Mouse (Mus musculus): ENCODE data around the gene Parp14. TPM values are rescaled to one million over a fixed set of nuclear protein-coding genes. Genes with fewer than 3 reads are reported as not detected.

Parp14 gene
- total and polyA plus RNA-seq, 3 experiments: 3.9 to 6.4 (median 6.0) TPM

DNA sequence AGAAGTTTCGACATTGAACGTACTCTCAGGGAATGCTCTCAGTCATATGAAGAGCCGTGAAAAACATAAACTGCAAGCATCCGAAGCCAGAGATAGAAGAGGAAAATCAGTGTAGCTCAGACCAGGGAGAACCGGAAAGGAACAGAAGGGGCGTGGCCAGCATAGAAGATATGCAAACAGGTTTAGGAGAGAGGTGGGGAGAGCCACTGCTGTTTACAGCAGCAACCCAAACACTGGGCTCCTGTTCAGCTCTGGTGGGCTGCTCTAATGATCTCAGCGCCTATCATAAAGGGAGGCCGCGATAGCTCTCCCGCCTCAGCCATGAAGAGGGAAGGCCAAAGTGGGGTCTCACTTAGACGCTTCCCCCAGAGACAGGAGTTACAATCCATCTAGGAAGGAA, 3.6 kb downstream of the Parp14 start:
- Histone ChIP-seq H3K4me1 (ENCODE audit: control insufficient read depth in 1 of 2, insufficient read depth in 2 of 2) (peaks cover 5 to 39% of the 10 kb centered on the region in 2 experiments), H3K27ac (ENCODE audit: insufficient read depth, low read depth) (no peak overlapping the region), H3K9ac (ENCODE audit: insufficient read depth, low read depth) (no peak overlapping the region), H3K79me2 (replicated peaks; ENCODE audit: control insufficient read depth, extremely low read depth, insufficient read depth, poor library complexity, severe bottlenecking) (no peaks in the 10 kb centered on the region), H3K9me3 (replicated peaks; ENCODE audit: low read length) (no peaks in the 10 kb centered on the region), H3K4me3 (replicated peaks in 1 of 3; ENCODE audit: low read depth in 2 of 3, low read length in 2 of 3, poor library complexity in 1 of 3) (no peak overlapping the region), H3K4me2 (ENCODE audit: insufficient read depth, low read depth, poor library complexity, severe bottlenecking) (no peak overlapping the region), H3K36me3 (replicated peaks in 1 of 2; ENCODE audit: control insufficient read depth in 1 of 2, insufficient read depth in 1 of 2, low read length in 1 of 2) (peaks cover 13 to 28% of the 10 kb centered on the region in 2 experiments), H3K27me3 (replicated peaks) (peaks cover 3% of the 10 kb centered on the region)
- in situ Hi-C loops (cut with MboI; ENCODE audit: low pct_ligation_motif_present, low pct_unique_long_range_greater_than_20kb, low sequenced_read_pairs) (no loop called here), dilution Hi-C loops (cut with MboI; ENCODE audit: extremely low pct_ligation_motif_present, extremely low pct_unique_long_range_greater_than_20kb, low sequenced_read_pairs) (no loop called here)
- DNase-seq (ENCODE audit: extremely low read depth): no peak
- no peak for TF ChIP-seq UBTF (IDR thresholded peaks at IDR 0.05; ENCODE audit: low read depth, low read length)
- no peak for TF ChIP-seq RCOR1 (conservative IDR thresholded peaks at IDR 0.05; ENCODE audit: low read depth, low read length)
- no peak for TF ChIP-seq USF1 (IDR thresholded peaks at IDR 0.05; ENCODE audit: low read depth, low read length)

DNA sequence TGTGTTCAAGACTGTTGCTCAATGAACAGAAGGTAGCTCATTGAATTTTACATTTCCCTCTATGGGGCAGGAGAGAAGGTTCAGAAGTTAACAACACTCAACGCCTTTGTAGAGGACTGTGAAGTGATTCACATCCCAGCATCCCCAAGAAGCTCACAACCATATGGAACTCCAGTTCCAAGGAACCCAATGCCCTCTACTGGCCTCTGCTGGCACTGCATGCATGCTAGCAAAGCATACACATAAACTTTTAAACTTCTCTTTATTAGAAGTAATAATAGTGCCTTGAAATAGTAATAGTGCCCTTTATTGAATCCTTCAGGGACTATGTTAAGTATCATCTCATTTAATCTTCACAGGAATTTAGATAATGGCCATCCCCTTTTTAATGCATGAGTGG, 9.3 kb downstream of the Parp14 start:
- no peaks in the 10 kb centered on the region for H3K79me2 ChIP-seq (replicated peaks; ENCODE audit: control insufficient read depth, extremely low read depth, insufficient read depth, poor library complexity, severe bottlenecking)
- no peak for DNase-seq (ENCODE audit: extremely low read depth)
- no peak overlapping the region for H3K4me3 ChIP-seq (replicated peaks in 1 of 3; ENCODE audit: low read depth in 2 of 3, low read length in 2 of 3, poor library complexity in 1 of 3)
- H3K27me3 ChIP-seq (replicated peaks): no peaks in the 10 kb centered on the region
- TF ChIP-seq CTCF (conservative IDR thresholded peaks at IDR 0.05 in 1 of 2, IDR thresholded peaks at IDR 0.05 in 1 of 2; ENCODE audit: low read depth in 2 of 2, low read length in 2 of 2) (peak; percentile 66 to 92), POLR2AphosphoS2 (IDR thresholded peaks at IDR 0.05; ENCODE audit: low read depth, low read length) (no peak), RAD21 (IDR thresholded peaks at IDR 0.05; ENCODE audit: low read depth, low read length) (peak; percentile 41), JUND (conservative IDR thresholded peaks at IDR 0.05; ENCODE audit: low read depth, low read length) (no peak), USF2 (conservative IDR thresholded peaks at IDR 0.05; ENCODE audit: low read depth, low read length) (no peak), TBP (conservative IDR thresholded peaks at IDR 0.05; ENCODE audit: low read depth, low read length) (no peak), BHLHE40 (IDR thresholded peaks at IDR 0.05; ENCODE audit: low read depth, low read length) (no peak), SMC3 (IDR thresholded peaks at IDR 0.05; ENCODE audit: low read depth, low read length) (peak; percentile 36), EP300 (IDR thresholded peaks at IDR 0.05; ENCODE audit: low read length) (no peak), USF1 (IDR thresholded peaks at IDR 0.05; ENCODE audit: low read depth, low read length) (no peak)
- in situ Hi-C loops (cut with MboI; ENCODE audit: low pct_ligation_motif_present, low pct_unique_long_range_greater_than_20kb, low sequenced_read_pairs) (no loop called here), dilution Hi-C loops (cut with MboI; ENCODE audit: extremely low pct_ligation_motif_present, extremely low pct_unique_long_range_greater_than_20kb, low sequenced_read_pairs) (no loop called here)
- H3K4me2 ChIP-seq (ENCODE audit: insufficient read depth, low read depth, poor library complexity, severe bottlenecking): no peak overlapping the region
- H3K4me1 ChIP-seq (ENCODE audit: control insufficient read depth in 1 of 2, insufficient read depth in 2 of 2): no peaks in the 10 kb centered on the region
- peaks cover 31 to 67% of the 10 kb centered on the region in 2 experiments for H3K36me3 ChIP-seq (replicated peaks in 1 of 2; ENCODE audit: control insufficient read depth in 1 of 2, insufficient read depth in 1 of 2, low read length in 1 of 2)
- peaks cover 3% of the 10 kb centered on the region for H3K9me3 ChIP-seq (replicated peaks; ENCODE audit: low read length)
- H3K9ac ChIP-seq (ENCODE audit: insufficient read depth, low read depth): no peak overlapping the region
- H3K27ac ChIP-seq (ENCODE audit: insufficient read depth, low read depth): no peak overlapping the region

DNA sequence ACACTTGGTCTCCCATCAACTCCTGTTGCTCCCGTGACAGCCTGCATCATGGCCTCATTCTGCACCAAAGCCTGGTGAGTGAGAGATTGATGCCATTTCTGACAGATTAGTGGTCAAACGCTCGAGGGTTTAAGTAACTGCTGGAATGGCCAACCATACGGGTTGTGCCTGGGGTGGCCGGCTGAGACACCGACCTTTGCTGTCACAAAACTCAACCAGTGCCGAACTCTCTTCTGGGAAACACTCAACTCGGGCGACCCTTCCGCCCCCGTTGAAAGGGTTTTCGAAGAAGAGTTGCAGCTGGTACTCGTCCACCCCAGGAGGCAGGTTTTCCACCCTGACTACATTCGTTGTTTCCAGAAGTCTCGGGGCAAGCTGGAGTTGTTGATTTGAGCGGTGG, 11.1 kb downstream of the Parp14 start:
- H3K36me3 ChIP-seq (replicated peaks in 1 of 2; ENCODE audit: control insufficient read depth in 1 of 2, insufficient read depth in 1 of 2, low read length in 1 of 2): peaks cover 33 to 70% of the 10 kb centered on the region in 2 experiments
- no peak overlapping the region for H3K4me3 ChIP-seq (replicated peaks in 1 of 3; ENCODE audit: low read depth in 2 of 3, low read length in 2 of 3, poor library complexity in 1 of 3)
- in situ Hi-C loops (cut with MboI; ENCODE audit: low pct_ligation_motif_present, low pct_unique_long_range_greater_than_20kb, low sequenced_read_pairs) (no loop called here), dilution Hi-C loops (cut with MboI; ENCODE audit: extremely low pct_ligation_motif_present, extremely low pct_unique_long_range_greater_than_20kb, low sequenced_read_pairs) (no loop called here)
- no peaks in the 10 kb centered on the region for H3K27me3 ChIP-seq (replicated peaks)
- no peak overlapping the region for H3K9ac ChIP-seq (ENCODE audit: insufficient read depth, low read depth)
- H3K9me3 ChIP-seq (replicated peaks; ENCODE audit: low read length): peaks cover 3% of the 10 kb centered on the region
- H3K4me2 ChIP-seq (ENCODE audit: insufficient read depth, low read depth, poor library complexity, severe bottlenecking): no peak overlapping the region
- TF ChIP-seq ZKSCAN1 (IDR thresholded peaks at IDR 0.05; ENCODE audit: borderline replicate concordance, low read depth, low read length) (no peak), CHD2 (IDR thresholded peaks at IDR 0.05; ENCODE audit: low read length) (no peak)
- H3K79me2 ChIP-seq (replicated peaks; ENCODE audit: control insufficient read depth, extremely low read depth, insufficient read depth, poor library complexity, severe bottlenecking): no peaks in the 10 kb centered on the region
- no peaks in the 10 kb centered on the region for H3K4me1 ChIP-seq (ENCODE audit: control insufficient read depth in 1 of 2, insufficient read depth in 2 of 2)
- no peak for DNase-seq (ENCODE audit: extremely low read depth)
- H3K27ac ChIP-seq (ENCODE audit: insufficient read depth, low read depth): no peak overlapping the region
